Comparison of ENCODE assay signal across 26 mouse cellular contexts in the genomic region with DNA sequence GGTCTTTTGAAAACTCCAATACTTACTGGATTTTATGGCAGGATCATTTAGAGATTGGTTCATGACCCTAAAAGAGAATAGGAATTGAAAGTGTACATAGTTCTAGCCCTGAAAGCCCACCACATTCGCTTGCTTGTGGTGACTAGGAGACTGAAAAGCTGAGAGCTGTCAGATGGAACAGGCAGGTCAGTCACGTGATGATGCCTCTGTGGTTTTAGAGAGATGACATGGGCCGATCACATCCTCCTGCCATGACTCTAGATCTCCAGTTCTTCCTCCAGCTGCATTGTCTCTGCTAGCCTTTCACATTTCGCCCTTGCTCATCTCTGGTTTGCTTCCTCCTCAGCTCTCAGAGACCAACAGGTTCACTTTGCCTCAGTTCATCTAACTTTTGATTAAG.
"Had no signal": no experiment of that assay in that cellular context is flagged by ENCODE, and none has a peak within 500 bp of the region (broad histone marks: within the 10 kb centered on the region; RNA-seq: fewer than 3 reads in every experiment).

No protein-coding gene starts in this region.

- H3K36me3 ChIP-seq: embryonic facial prominence, embryonic 10.5 days; embryonic facial prominence, embryonic 12.5 days; embryonic facial prominence, embryonic 13.5 days; embryonic facial prominence, embryonic 15.5 days; forebrain, embryonic 10.5 days; forebrain, embryonic 12.5 days; forebrain, embryonic 15.5 days; heart, embryonic 10.5 days had no signal

- H3K4me3 ChIP-seq: embryonic facial prominence, embryonic 10.5 days; embryonic facial prominence, embryonic 12.5 days; embryonic facial prominence, embryonic 13.5 days; embryonic facial prominence, embryonic 15.5 days; erythroblast, embryonic 14.5 days; forebrain, embryonic 10.5 days; forebrain, embryonic 12.5 days; forebrain, embryonic 13.5 days; forebrain, embryonic 15.5 days; gastrocnemius, adult 2 months; heart, adult 2 months; heart, embryonic 10.5 days had no signal

- H3K9ac ChIP-seq: embryonic facial prominence, embryonic 12.5 days; embryonic facial prominence, embryonic 13.5 days; embryonic facial prominence, embryonic 15.5 days; forebrain, embryonic 12.5 days; forebrain, embryonic 13.5 days; forebrain, embryonic 15.5 days; forebrain, postnatal 0 days had no signal

- H3K4me1 ChIP-seq: embryonic facial prominence, embryonic 10.5 days; embryonic facial prominence, embryonic 12.5 days; embryonic facial prominence, embryonic 13.5 days; embryonic facial prominence, embryonic 15.5 days; forebrain, embryonic 10.5 days; forebrain, embryonic 12.5 days; forebrain, embryonic 13.5 days; forebrain, embryonic 15.5 days had no signal

- DNase-seq: cerebellum, postnatal 10 days; cerebellum, postnatal 14 days; cerebellum, postnatal 25 days; cerebellum, postnatal 36 days; embryo, embryonic 11 days; forebrain, postnatal 0 days; gastrocnemius, adult 2 months; gastrocnemius, postnatal 10 days; gastrocnemius, postnatal 14 days; gastrocnemius, postnatal 25 days; gastrocnemius, postnatal 36 days; heart, adult 11 months; heart, adult 18-20 months; heart, adult 2 months had no signal

- H3K4me2 ChIP-seq: embryonic facial prominence, embryonic 12.5 days; embryonic facial prominence, embryonic 13.5 days; embryonic facial prominence, embryonic 15.5 days; forebrain, embryonic 12.5 days; forebrain, embryonic 13.5 days; forebrain, embryonic 15.5 days had no signal

- H3K27me3 ChIP-seq: embryonic facial prominence, embryonic 12.5 days; embryonic facial prominence, embryonic 13.5 days; embryonic facial prominence, embryonic 15.5 days; forebrain, embryonic 12.5 days; forebrain, embryonic 13.5 days; forebrain, embryonic 15.5 days had no signal

- ATAC-seq: forebrain, embryonic 13.5 days; forebrain, embryonic 14.5 days; forebrain, embryonic 15.5 days; forebrain, embryonic 16.5 days; forebrain, postnatal 0 days had no signal

- H3K9me3 ChIP-seq: embryonic facial prominence, embryonic 10.5 days; embryonic facial prominence, embryonic 12.5 days; embryonic facial prominence, embryonic 13.5 days; embryonic facial prominence, embryonic 15.5 days; forebrain, embryonic 10.5 days; forebrain, embryonic 12.5 days; forebrain, embryonic 13.5 days; forebrain, embryonic 15.5 days; heart, embryonic 10.5 days had no signal

- H3K27ac ChIP-seq: embryonic facial prominence, embryonic 10.5 days; embryonic facial prominence, embryonic 12.5 days; embryonic facial prominence, embryonic 13.5 days; embryonic facial prominence, embryonic 15.5 days; forebrain, embryonic 10.5 days; forebrain, embryonic 12.5 days; forebrain, embryonic 13.5 days; forebrain, embryonic 15.5 days; gastrocnemius, adult 2 months; heart, adult 2 months; heart, embryonic 10.5 days had no signal
